Mouse (Mus musculus): ENCODE data around the gene Rpa2.

DNA sequence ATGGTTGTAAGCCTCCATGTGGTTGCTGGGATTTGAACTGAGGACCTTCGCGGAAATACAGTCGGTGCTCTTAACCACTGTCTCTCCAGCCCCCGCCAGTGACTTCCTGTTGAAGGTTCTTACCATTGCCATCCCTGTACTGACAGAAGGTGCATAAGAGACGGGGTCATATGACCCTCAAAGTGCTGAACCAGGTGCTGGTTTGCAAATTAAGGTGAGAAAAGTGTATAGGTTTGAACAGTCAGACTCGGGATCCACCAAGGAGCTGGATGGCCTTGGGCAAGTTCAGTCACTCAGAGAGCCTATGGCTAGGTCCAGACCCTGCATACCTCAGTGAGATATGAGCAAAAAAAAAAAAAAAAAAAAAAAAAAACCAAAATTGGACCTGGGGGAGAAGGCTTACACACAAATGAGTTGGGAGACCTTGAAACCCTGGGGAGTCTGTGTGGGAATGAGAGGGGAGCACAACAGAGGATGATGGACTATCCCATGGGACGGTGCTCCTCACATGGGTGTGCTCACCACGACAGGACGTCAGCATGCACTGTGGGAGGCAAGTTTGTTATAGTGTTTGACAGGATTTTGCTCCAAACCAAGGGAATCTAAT is 21.1 kb upstream of the Rpa2 start:
- TF ChIP-seq POLR2A (IDR thresholded peaks at IDR 0.05; ENCODE audit: borderline replicate concordance, control insufficient read depth, low read depth, low read length) = no peak
- TF ChIP-seq CTCF (IDR thresholded peaks at IDR 0.05; ENCODE audit: control insufficient read depth, insufficient read depth, low read length) = no peak
